ENCODE assay signal across 30 mouse cellular contexts in the genomic region with DNA sequence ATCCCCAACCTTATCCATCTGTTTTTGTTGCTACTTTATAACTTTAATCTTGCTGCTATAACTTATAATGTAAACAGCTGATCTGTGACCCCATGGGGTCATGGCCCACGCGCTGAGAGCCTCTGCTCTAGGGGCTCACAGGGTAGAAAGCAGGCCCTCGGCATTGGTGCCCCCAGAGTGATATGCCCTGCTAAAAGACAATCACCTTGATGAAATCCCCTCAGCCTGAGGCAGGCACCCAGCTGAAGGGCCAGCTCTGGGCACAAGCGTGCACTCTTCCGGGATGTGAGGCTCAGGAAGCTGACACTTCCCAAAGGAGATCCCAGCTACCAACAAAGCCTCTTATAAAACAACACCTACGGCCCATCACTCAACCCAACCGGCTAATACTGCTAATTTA. TPM values are rescaled to one million over a fixed set of nuclear protein-coding genes. Genes with fewer than 3 reads are reported as not detected.
"Had no signal": no experiment of that assay in that cellular context is flagged by ENCODE, and none has a peak within 500 bp of the region (broad histone marks: within the 10 kb centered on the region; RNA-seq: fewer than 3 reads in every experiment).

No protein-coding gene starts in this region.

- ATAC-seq: liver, postnatal 0 days; lung, postnatal 0 days; midbrain, embryonic 13.5 days; midbrain, embryonic 16.5 days had no signal

- H3K9me3 ChIP-seq: limb, embryonic 10.5 days; limb, embryonic 13.5 days; megakaryocyte, embryonic 14.5 days; midbrain, embryonic 10.5 days; midbrain, embryonic 13.5 days; neural tube, embryonic 13.5 days had no signal

- H3K9ac ChIP-seq: limb, embryonic 13.5 days; liver, embryonic 14.5 days; liver, postnatal 0 days; lung, embryonic 14.5 days; midbrain, embryonic 13.5 days; neural tube, embryonic 13.5 days had no signal

- DNase-seq: kidney, adult 11 months; kidney, adult 8-10 months; kidney, postnatal 14 days; kidney, postnatal 4 days; layer of hippocampus, postnatal 36 days; liver; liver, postnatal 0 days; lung, embryonic 14.5 days; retina, postnatal 1 day; right cerebral cortex, postnatal 25 days; thymus, adult 2 months; thymus, postnatal 14 days; thymus, postnatal 4 days had no signal

- H3K4me1 ChIP-seq: limb, embryonic 10.5 days; limb, embryonic 13.5 days; midbrain, embryonic 10.5 days; midbrain, embryonic 13.5 days; neural tube, embryonic 13.5 days had no signal

- H3K4me2 ChIP-seq: limb, embryonic 13.5 days; lung, embryonic 14.5 days; midbrain, embryonic 13.5 days; neural tube, embryonic 13.5 days had no signal

- H3K27me3 ChIP-seq: limb, embryonic 13.5 days; megakaryocyte, embryonic 14.5 days; midbrain, embryonic 13.5 days; neural tube, embryonic 13.5 days had no signal

- H3K27ac ChIP-seq: limb, embryonic 10.5 days; limb, embryonic 13.5 days; liver, embryonic 14.5 days; midbrain, embryonic 10.5 days; midbrain, embryonic 13.5 days; neural tube, embryonic 13.5 days had no signal

- H3K4me3 ChIP-seq: limb, embryonic 10.5 days; limb, embryonic 13.5 days; megakaryocyte, embryonic 14.5 days; midbrain, embryonic 10.5 days; midbrain, embryonic 13.5 days; myocyte; neural tube, embryonic 13.5 days had no signal

RNA-seq across cellular contexts. Expression of a gene that starts 42.5 kb away (rescaled TPM):
- total RNA-seq: layer of hippocampus, adult 18-20 months; layer of hippocampus, postnatal 10 days; left cerebral cortex, postnatal 14 days; monocyte, adult 5-6 weeks; neutrophil, adult 5-6 weeks had no signal
- polyA plus RNA-seq: limb, embryonic 10.5 days; limb, embryonic 13.5 days; liver, embryonic 14.5 days; liver, postnatal 0 days; lung, embryonic 14.5 days; lung, postnatal 0 days; midbrain, embryonic 10.5 days; midbrain, embryonic 13.5 days; midbrain, embryonic 16.5 days; myocyte; neural tube, embryonic 13.5 days; spleen, adult 2 months; stomach, embryonic 16.5 days; thymus, adult 2 months had no signal
